Mouse (Mus musculus): Measurements from ENCODE around the gene Ewsr1.
A peak's percentile ranks its signal among the peaks of the same experiment; 100 is the strongest.

The Ewsr1 gene

GRCm38 (mm10) chr11:5057856-5058641 lies 41.0 kb downstream of the Ewsr1 start, which contains the start of gene Rasl10a:
TSS of gene Rasl10a (plus strand) at chr11:5058128.
- peak; percentile 45 for DNase-seq

DNA sequence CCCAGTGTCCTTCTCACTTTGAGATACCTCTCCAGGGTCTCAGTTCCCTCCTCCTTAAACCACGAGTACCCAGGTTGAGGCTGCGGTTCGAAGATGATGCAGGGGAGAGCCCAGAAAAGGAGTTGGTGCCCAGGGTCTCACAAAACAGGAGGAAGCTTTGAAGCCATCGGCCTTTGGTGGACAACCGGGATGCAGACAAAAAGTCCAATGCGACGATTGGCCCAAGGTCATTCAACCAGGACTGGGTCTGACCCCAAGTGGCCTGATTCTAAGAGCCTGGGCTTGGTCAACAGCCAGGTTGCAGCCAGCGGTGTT lies 41.6 kb downstream of the Ewsr1 start:
- no peak for DNase-seq

DNA sequence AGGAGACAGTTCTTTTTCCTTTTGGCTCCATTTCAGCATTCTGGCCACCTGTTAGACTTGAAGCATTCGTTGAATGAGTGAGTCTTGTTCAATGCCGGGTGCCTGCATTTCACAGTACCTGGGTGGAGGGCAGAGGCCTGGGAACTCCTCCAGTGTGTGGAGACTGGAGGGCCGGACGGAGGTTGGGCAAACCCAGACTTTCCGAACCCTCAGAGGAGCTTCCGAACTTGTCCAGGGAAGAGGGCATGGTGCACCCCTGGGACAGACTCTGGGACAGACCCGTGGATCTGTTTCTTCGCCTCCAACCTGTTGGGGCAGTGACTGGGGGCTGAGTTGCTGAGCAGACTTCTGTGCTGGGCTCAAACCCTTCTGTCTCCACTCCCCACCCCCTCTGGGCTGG lies 42.0 kb downstream of the Ewsr1 start:
- DNase-seq = no peak

GRCm38 (mm10) chr11:5055945-5056938 lies 42.8 kb downstream of the Ewsr1 start:
- no peak for DNase-seq

- no peak for DNase-seq
Observed at GRCm38 (mm10) chr11:5054874-5055273, 44.2 kb downstream of the Ewsr1 start.

DNA sequence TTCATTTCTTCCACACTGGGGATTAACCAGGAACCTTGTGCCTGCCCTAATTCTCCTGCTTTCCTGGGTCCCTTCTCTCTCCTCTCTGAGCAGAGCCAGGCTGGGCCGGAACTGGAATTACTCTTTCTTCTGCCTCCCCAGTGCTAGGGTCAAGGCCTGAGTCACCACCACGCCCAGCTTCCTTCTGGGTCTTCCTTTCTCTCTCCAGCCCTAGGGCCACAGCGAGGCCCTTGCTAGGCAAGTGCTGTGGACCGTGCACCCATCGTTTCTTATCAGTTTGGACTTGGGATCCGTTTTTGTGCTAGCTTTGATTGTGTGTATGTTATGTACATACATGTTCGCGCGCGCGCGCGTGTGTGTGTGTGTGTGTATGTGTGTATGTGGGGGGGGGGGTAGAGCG lies 44.9 kb downstream of the Ewsr1 start:
- DNase-seq = no peak

DNA sequence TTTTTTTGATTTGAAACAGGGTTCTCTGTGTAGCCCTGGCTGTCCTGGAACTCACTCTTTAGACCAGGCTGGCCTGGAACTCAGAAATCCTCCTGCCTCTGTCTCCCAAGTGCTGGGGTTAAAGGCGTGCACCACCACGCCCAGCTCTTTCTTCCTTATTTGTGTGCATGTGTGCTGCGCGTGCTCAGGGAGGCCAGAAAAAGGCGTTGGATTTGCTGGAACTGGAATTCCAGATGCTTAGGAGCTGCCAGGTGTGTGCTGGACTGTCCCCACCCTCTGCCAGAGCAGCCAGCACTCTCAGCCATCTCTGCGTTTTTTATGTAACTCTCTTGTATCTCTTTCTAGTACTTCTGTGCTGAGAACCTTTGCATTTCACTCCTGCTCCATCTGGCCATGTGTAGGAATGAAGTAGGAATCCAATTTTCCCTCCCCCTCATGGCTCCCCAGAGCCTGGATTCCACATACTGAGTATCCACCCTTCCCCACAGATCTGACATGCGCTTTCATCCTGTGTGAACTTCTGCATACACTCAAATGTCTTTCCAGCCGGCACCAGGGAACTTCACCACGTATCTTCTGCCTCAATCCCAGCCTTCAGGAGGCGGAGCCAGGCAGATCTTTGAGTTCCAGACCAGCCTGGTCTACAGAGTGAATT lies 46.7 kb downstream of the Ewsr1 start:
- no peak for DNase-seq

DNA sequence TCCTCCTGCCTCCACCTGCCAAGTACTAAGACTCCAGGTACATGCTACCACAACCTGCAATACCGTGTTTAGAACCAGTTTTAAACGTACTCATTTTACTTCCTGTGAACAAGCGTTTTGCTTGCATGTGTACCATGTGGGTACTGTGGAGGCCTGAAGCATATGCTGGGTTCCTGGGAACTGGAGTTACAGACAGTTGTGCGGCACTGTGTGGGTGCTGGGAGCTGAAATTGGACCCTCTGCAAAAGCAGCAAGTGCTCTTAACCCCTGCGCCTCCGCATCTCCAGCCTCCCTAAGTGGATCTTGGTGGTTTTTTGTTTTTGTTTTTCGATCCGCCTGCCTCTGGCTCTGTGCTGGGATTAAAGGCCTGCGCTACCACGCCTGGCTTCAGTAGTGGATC lies 47.4 kb downstream of the Ewsr1 start:
- DNase-seq = no peak

DNA sequence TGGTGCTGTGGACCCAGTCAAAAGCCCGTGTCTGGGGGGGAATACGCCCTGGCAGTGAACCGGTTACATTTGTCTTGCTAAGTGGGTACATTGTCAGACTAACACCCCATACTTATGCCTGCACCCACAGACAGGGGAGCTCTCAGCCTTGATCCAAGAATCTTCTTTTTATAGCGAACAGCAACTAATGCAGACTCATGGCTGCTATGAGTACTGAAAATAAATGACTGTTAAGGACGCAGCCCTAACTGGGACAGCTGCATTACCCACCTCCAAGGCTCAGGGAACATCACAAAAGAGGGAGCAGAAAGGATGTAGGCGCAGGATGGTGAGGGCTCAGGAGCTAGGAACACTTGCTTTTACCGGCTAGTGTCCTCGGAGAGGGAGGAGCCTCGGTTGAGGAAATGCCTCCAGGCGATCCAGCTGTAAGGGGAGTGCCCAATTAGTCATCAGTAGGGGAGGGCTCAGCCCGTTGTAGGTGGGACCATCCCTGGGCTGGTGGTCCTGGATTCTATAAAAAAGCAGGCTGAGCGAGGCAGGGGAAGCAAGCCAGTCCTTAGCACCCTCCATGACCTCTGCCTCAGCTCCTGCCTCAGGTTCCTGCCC lies 52.6 kb downstream of the Ewsr1 start:
- no peak for DNase-seq

GRCm38 (mm10) chr11:5042645-5043381 lies 56.3 kb downstream of the Ewsr1 start:
- DNase-seq = no peak

- no peak for DNase-seq
Observed at GRCm38 (mm10) chr11:5041144-5041780, 57.8 kb downstream of the Ewsr1 start.

DNA sequence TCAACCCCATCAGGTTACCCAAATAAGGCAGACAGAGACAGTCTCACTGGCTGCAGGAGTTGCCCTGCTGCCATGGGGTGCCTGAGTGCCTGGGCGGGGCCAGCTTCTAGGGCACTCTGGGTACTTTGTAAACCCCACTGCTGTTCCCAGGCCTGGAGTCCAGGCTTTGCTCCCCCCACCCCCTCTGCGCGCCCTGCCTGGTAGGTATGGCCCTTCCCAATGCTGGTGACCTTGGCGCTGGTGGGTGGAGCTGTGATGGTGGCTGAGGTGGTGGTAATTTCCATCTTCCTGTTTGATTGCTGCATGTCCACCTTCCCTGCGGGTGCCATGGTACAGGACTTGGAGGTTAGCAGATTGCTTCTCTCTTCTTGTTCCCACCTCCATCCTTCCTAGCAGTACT lies 58.5 kb downstream of the Ewsr1 start:
- DNase-seq = no peak

- DNase-seq = no peak
Observed at GRCm38 (mm10) chr11:5037146-5037854, 61.8 kb downstream of the Ewsr1 start.

- DNase-seq = no peak
Observed at GRCm38 (mm10) chr11:5035421-5035820, 63.6 kb downstream of the Ewsr1 start.

DNA sequence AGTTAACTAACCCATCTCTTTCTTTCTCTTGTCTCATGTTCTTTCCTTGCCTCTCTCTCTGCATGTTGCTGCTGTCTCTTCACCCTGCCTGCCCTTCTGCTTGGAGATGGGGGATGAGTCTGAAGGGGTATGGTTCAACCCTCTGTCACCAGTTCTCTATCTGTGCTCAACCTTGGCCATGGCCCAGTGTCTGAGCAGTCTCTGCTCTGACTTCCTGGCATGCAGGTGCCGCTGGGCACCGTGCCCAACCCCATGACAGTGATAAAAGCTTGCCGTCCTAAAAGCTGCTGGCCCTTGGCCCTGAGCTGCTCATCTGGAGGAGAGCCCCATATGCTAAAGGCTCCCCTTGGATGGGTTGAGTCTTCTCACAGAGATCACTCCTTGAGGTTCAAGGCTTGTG lies 65.9 kb downstream of the Ewsr1 start:
- DNase-seq = no peak

GRCm38 (mm10) chr11:5032706-5033105 lies 66.4 kb downstream of the Ewsr1 start:
- DNase-seq = no peak

DNA sequence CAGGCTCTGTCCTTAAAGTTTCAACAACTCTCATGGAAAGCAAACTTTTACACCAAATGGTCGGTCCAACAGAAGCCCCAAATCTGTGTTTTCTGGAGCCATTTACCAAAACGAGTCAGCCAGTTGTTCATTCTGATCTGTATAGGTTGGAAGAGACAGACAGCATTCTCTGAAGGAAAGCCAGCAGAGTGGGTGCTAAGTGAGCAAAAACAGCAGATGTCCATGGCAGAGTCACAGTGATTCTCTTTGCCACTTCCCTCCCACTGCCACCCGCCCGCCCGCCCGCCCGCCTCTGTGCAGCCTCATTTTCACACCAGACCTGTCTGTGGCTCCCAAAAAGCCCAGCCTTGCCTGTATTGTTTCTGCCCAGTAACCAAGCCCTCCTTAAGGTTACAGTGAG lies 70.8 kb downstream of the Ewsr1 start:
- DNase-seq = no peak

- no peak for DNase-seq
Observed at GRCm38 (mm10) chr11:5025108-5025507, 74.0 kb downstream of the Ewsr1 start.
